Mouse (Mus musculus) MEL (cell line): ENCODE measurements at regions not wholly inside any gene's neighbourhood (a gene's known extent, or its start where the extent isn't known, plus 50 kb on each side); places are given as distances from the start of the nearest gene placed in this dataset.

Source experiments
- DNase-seq: peaks from one replicate; pipeline ENCODE4 v3.0.0; 2011; ENCODE audit warnings: low read depth, low spot score
- H3K27ac ChIP-seq: 2 replicates; pipeline ENCODE4 v1.5.1; 2012; ENCODE audit warnings: low read depth, mild to moderate bottlenecking, control low read depth, low read length, moderate library complexity; ENCODE audit not compliant: control insufficient read depth
- H3K27me3 ChIP-seq, 2 experiments: fragments of 150-350 bp in 1 of 2; sonication (generic) in 1 of 2; 2 replicates each; pipeline ENCODE4 v1.6.1; 2012; ENCODE audit warnings: low read length in 2 of 2, mild to moderate bottlenecking in 2 of 2, improper control_type of control experiment in 1 of 2, moderate library complexity in 1 of 2; ENCODE audit not compliant: insufficient read depth in 2 of 2, control insufficient read depth in 1 of 2
- H3K36me3 ChIP-seq, 2 experiments: 2 replicates each; pipeline ENCODE4 v1.6.1; 2012 to 2014; ENCODE audit warnings: low read length in 2 of 2, improper control_type of control experiment in 1 of 2, inconsistent platforms in 1 of 2, mild to moderate bottlenecking in 1 of 2; ENCODE audit not compliant: insufficient read depth in 2 of 2, control insufficient read depth in 1 of 2
- H3K4me1 ChIP-seq, 2 experiments: fragments of 150-350 bp in 1 of 2; sonication (generic) in 1 of 2; 2 replicates each; pipeline ENCODE4 v1.6.1; 2012; ENCODE audit warnings: low read length in 2 of 2, improper control_type of control experiment in 1 of 2, mild to moderate bottlenecking in 1 of 2; ENCODE audit not compliant: insufficient read depth in 2 of 2, control insufficient read depth in 1 of 2
- H3K4me3 ChIP-seq, 2 experiments: fragments of 150-350 bp in 1 of 2; sonication (generic) in 1 of 2; 2 replicates each; pipeline ENCODE4 v1.5.1; 2012; ENCODE audit warnings: low read depth in 2 of 2, low read length in 2 of 2, mild to moderate bottlenecking in 2 of 2, moderate library complexity in 2 of 2, control low read depth in 1 of 2, improper control_type of control experiment in 1 of 2; ENCODE audit not compliant: control insufficient read depth in 1 of 2, insufficient read depth in 1 of 2
- H3K79me2 ChIP-seq: 2 replicates; pipeline ENCODE4 v1.6.1; 2012; ENCODE audit warnings: mild to moderate bottlenecking, low read length, moderate library complexity; ENCODE audit not compliant: control insufficient read depth, poor library complexity, insufficient read depth
- H3K9ac ChIP-seq: 2 replicates; pipeline ENCODE4 v1.6.1; 2012; ENCODE audit warnings: low read depth, mild to moderate bottlenecking, control low read depth, low read length, moderate library complexity; ENCODE audit not compliant: control insufficient read depth, poor library complexity, severe bottlenecking
- H3K9me3 ChIP-seq: fragments of 150-350 bp; sonication (generic); replicated peaks from 2 replicates; pipeline ENCODE4 v1.6.1; 2012; ENCODE audit warnings: mild to moderate bottlenecking, low read length, improper control_type of control experiment, moderate library complexity; ENCODE audit not compliant: insufficient read depth
- CHD1 ChIP-seq: IDR thresholded peaks from 2 replicates; pipeline ENCODE4 v1.6.1; 2012; ENCODE audit warnings: low read depth, mild to moderate bottlenecking, inconsistent platforms, low read length, improper control_type of control experiment
- E2F4 ChIP-seq: IDR thresholded peaks from 2 replicates; pipeline ENCODE4 v1.6.1; 2011; ENCODE audit warnings: low read depth, low read length, improper control_type of control experiment, borderline replicate concordance
- EP300 ChIP-seq, 2 experiments: IDR thresholded peaks; 2 replicates each; pipeline ENCODE4 v1.6.1; 2011; ENCODE audit warnings: improper control_type of control experiment in 2 of 2, low read length in 2 of 2, low read depth in 1 of 2, mild to moderate bottlenecking in 1 of 2
- HCFC1 ChIP-seq: IDR thresholded peaks from 2 replicates; pipeline ENCODE4 v1.6.1; 2012; ENCODE audit warnings: low read depth, mild to moderate bottlenecking, inconsistent platforms, low read length, improper control_type of control experiment, moderate library complexity
- JUND ChIP-seq: IDR thresholded peaks from 2 replicates; pipeline ENCODE4 v1.6.1; 2011; ENCODE audit warnings: low read depth, mild to moderate bottlenecking, improper control_type of control experiment, low read length
- MAFK ChIP-seq: IDR thresholded peaks from 2 replicates; pipeline ENCODE4 v1.6.1; 2011; ENCODE audit warnings: low read depth, mild to moderate bottlenecking, low read length, improper control_type of control experiment, borderline replicate concordance
- MAZ ChIP-seq: IDR thresholded peaks from 2 replicates; pipeline ENCODE4 v1.6.1; 2012; ENCODE audit warnings: low read depth, mild to moderate bottlenecking, inconsistent platforms, low read length, improper control_type of control experiment
- MXI1 ChIP-seq: IDR thresholded peaks from 2 replicates; pipeline ENCODE4 v1.6.1; 2011; ENCODE audit warnings: mild to moderate bottlenecking, low read depth, low read length, improper control_type of control experiment
- MYB ChIP-seq: IDR thresholded peaks from 2 replicates; pipeline ENCODE4 v1.6.1; 2011; ENCODE audit warnings: mild to moderate bottlenecking, low read depth, low read length, improper control_type of control experiment
- MYC ChIP-seq: IDR thresholded peaks from 2 replicates; pipeline ENCODE4 v1.6.1; 2011; ENCODE audit warnings: low read depth, mild to moderate bottlenecking, low read length, improper control_type of control experiment, moderate library complexity
- NELFE ChIP-seq: IDR thresholded peaks from 2 replicates; pipeline ENCODE4 v1.6.1; 2011; ENCODE audit warnings: low read depth, low read length, improper control_type of control experiment
- NRF1 ChIP-seq: IDR thresholded peaks from 2 replicates; pipeline ENCODE4 v1.6.1; 2014; ENCODE audit warnings: low read depth, mild to moderate bottlenecking, inconsistent platforms, low read length, improper control_type of control experiment, moderate library complexity; ENCODE audit not compliant: poor library complexity, insufficient read depth, severe bottlenecking
- POLR2A ChIP-seq, 2 experiments: IDR thresholded peaks; 2 replicates each; pipeline ENCODE4 v1.6.1; 2011 to 2012; ENCODE audit warnings: low read length in 2 of 2, mild to moderate bottlenecking in 2 of 2, control low read depth in 1 of 2, improper control_type of control experiment in 1 of 2, low read depth in 1 of 2, moderate library complexity in 1 of 2; ENCODE audit not compliant: control insufficient read depth in 1 of 2, insufficient read depth in 1 of 2, poor library complexity in 1 of 2
- POLR2AphosphoS2 ChIP-seq: IDR thresholded peaks from 2 replicates; pipeline ENCODE4 v1.6.1; 2011; ENCODE audit warnings: low read length, improper control_type of control experiment
- RAD21 ChIP-seq: IDR thresholded peaks from 2 replicates; pipeline ENCODE4 v1.6.1; 2011; ENCODE audit warnings: mild to moderate bottlenecking, low read depth, low read length, improper control_type of control experiment
- RCOR1 ChIP-seq: IDR thresholded peaks from 2 replicates; pipeline ENCODE4 v1.6.1; 2012; ENCODE audit warnings: low read depth, mild to moderate bottlenecking, inconsistent platforms, low read length, improper control_type of control experiment
- SIN3A ChIP-seq: IDR thresholded peaks from 2 replicates; pipeline ENCODE4 v1.6.1; 2012; ENCODE audit warnings: low read length, improper control_type of control experiment, inconsistent platforms
- SMC3 ChIP-seq: IDR thresholded peaks from 2 replicates; pipeline ENCODE4 v1.6.1; 2011; ENCODE audit warnings: low read depth, low read length, improper control_type of control experiment
- TAL1 ChIP-seq: IDR thresholded peaks from 2 replicates; pipeline ENCODE4 v1.6.1; 2012; ENCODE audit warnings: mild to moderate bottlenecking, inconsistent platforms, low read length, moderate library complexity, mixed read lengths
- TCF12 ChIP-seq: IDR thresholded peaks from 2 replicates; pipeline ENCODE4 v1.6.1; 2014; ENCODE audit warnings: low read depth, mild to moderate bottlenecking, inconsistent platforms, low read length, improper control_type of control experiment, moderate library complexity
- UBTF ChIP-seq: IDR thresholded peaks from 2 replicates; pipeline ENCODE4 v1.6.1; 2012; ENCODE audit warnings: low read depth, mild to moderate bottlenecking, inconsistent platforms, low read length, improper control_type of control experiment, moderate library complexity, borderline replicate concordance; ENCODE audit not compliant: insufficient read depth
- USF1 ChIP-seq: IDR thresholded peaks from 2 replicates; pipeline ENCODE4 v1.6.1; 2014; ENCODE audit warnings: low read depth, mild to moderate bottlenecking, inconsistent platforms, low read length, improper control_type of control experiment, moderate library complexity
- USF2 ChIP-seq, 2 experiments: IDR thresholded peaks; 2 replicates each; pipeline ENCODE4 v1.6.1; 2011 to 2012; ENCODE audit warnings: improper control_type of control experiment in 2 of 2, low read length in 2 of 2, borderline replicate concordance in 1 of 2, inconsistent platforms in 1 of 2, low read depth in 1 of 2, mild to moderate bottlenecking in 1 of 2; ENCODE audit not compliant: insufficient read depth in 1 of 2
- ZKSCAN1 ChIP-seq: IDR thresholded peaks from 2 replicates; pipeline ENCODE4 v1.6.1; 2012; ENCODE audit warnings: low read depth, mild to moderate bottlenecking, inconsistent platforms, low read length, improper control_type of control experiment, moderate library complexity
- ZNF384 ChIP-seq: IDR thresholded peaks from 2 replicates; pipeline ENCODE4 v1.6.1; 2012; ENCODE audit warnings: low read depth, mild to moderate bottlenecking, inconsistent platforms, low read length, improper control_type of control experiment

- Histone ChIP-seq H3K4me3 (no peak overlapping the region), H3K9me3 (no peaks in the 10 kb centered on the region), H3K4me1 (no peaks in the 10 kb centered on the region), H3K36me3 (no peaks in the 10 kb centered on the region), H3K9ac (no peak overlapping the region), H3K27ac (no peak overlapping the region), H3K79me2 (no peaks in the 10 kb centered on the region), H3K27me3 (no peaks in the 10 kb centered on the region)
- no peak for DNase-seq
- TF ChIP-seq MXI1 (no peak), MAZ (no peak), NELFE (no peak), NRF1 (no peak), ZNF384 (no peak), SMC3 (no peak), UBTF (no peak), RCOR1 (no peak), EP300 (IDR thresholded peaks at IDR 0.05; ENCODE audit: low read depth in 1 of 2, low read length in 2 of 2) (no peak), TAL1 (no peak), TCF12 (no peak), MYC (no peak), MAFK (no peak)
Observed at GRCm38 (mm10) chr1:148808707-148809106, 1152.4 kb downstream of the Pla2g4a start.

GRCm38 (mm10) chr1:148797110-148797509 is 1164.0 kb downstream of the Pla2g4a start:
- Histone ChIP-seq H3K36me3 (no peaks in the 10 kb centered on the region), H3K79me2 (no peaks in the 10 kb centered on the region), H3K9ac (no peak overlapping the region), H3K4me1 (no peaks in the 10 kb centered on the region), H3K9me3 (no peaks in the 10 kb centered on the region), H3K27me3 (no peaks in the 10 kb centered on the region), H3K27ac (no peak overlapping the region), H3K4me3 (no peak overlapping the region)
- DNase-seq, result no peak
- TF ChIP-seq USF2 (IDR thresholded peaks at IDR 0.05; ENCODE audit: borderline replicate concordance in 1 of 2, insufficient read depth in 1 of 2, low read depth in 1 of 2, low read length in 2 of 2) (no peak), HCFC1 (no peak), ZKSCAN1 (no peak), MAFK (no peak), POLR2AphosphoS2 (no peak), EP300 (IDR thresholded peaks at IDR 0.05; ENCODE audit: low read depth in 1 of 2, low read length in 2 of 2) (no peak), MXI1 (no peak), JUND (no peak), USF1 (no peak), MYB (no peak), E2F4 (no peak), SIN3A (no peak), RAD21 (no peak), CHD1 (no peak), UBTF (no peak), POLR2A (IDR thresholded peaks at IDR 0.05; ENCODE audit: control insufficient read depth in 1 of 2, insufficient read depth in 1 of 2, low read depth in 1 of 2, low read length in 2 of 2, poor library complexity in 1 of 2) (no peak), ZNF384 (no peak)
